Mouse (Mus musculus) embryonic facial prominence, embryonic 12.5 days (tissue): ENCODE results near the gene Kdm1a. TPM values are rescaled to one million over a fixed set of nuclear protein-coding genes. Genes with fewer than 3 reads are reported as not detected.

Source experiments
- ATAC-seq: fragments of 200-750 bp; cut with Nextera tagmentation; 2 replicates; pipeline ENCODE4 v1.8.0; 2017; ENCODE audit not compliant: insufficient number of reproducible peaks, insufficient read depth, low FRiP score, low TSS enrichment
- H3K27ac ChIP-seq: fragments of 300-500 bp; sonication (generic); 2 replicates; pipeline ENCODE4 v1.5.1; 2016; ENCODE audit warnings: mild to moderate bottlenecking
- H3K27me3 ChIP-seq: fragments of 300-500 bp; sonication (generic); 2 replicates; pipeline ENCODE4 v1.6.1; 2016; ENCODE audit warnings: mild to moderate bottlenecking, moderate library complexity
- H3K36me3 ChIP-seq: fragments of 300-500 bp; sonication (generic); 2 replicates; pipeline ENCODE4 v1.6.1; 2016; ENCODE audit warnings: mild to moderate bottlenecking
- H3K4me1 ChIP-seq: fragments of 300-500 bp; sonication (generic); 2 replicates; pipeline ENCODE4 v1.6.1; 2016
- H3K4me2 ChIP-seq: fragments of 300-500 bp; sonication (generic); replicated peaks from 2 replicates; pipeline ENCODE4 v1.6.1; 2016; ENCODE audit warnings: mild to moderate bottlenecking, moderate library complexity
- H3K4me3 ChIP-seq: fragments of 300-500 bp; sonication (generic); 2 replicates; pipeline ENCODE4 v1.5.1; 2016; ENCODE audit warnings: mild to moderate bottlenecking
- H3K9ac ChIP-seq: fragments of 300-500 bp; sonication (generic); 2 replicates; pipeline ENCODE4 v1.6.1; 2016; ENCODE audit warnings: mild to moderate bottlenecking, moderate library complexity
- H3K9me3 ChIP-seq: fragments of 300-500 bp; sonication (generic); 2 replicates; pipeline ENCODE4 v1.6.1; 2016; ENCODE audit warnings: mild to moderate bottlenecking, moderate library complexity
- WGBS: fragments of 180-500 bp; shearing (Covaris S2); methylation state at CpG from one replicate; pipeline ENCODE4 v1.1.7; 2016; 5-methylcytosine and 5-hydroxymethylcytosine counted together
- microRNA-seq: library from miRNA; unstranded; fragments of <30 nt; microRNA quantifications from one replicate; pipeline ENCODE4, GENCODE M21; 2017
- polyA plus RNA-seq: library from polyadenylated mRNA; unstranded; fragments of >200 nt; fragmentation: Nextera tagmentation; extraction: Ambion mirVana; gene quantifications from 2 replicates; pipeline ENCODE4 v1.2.1, GENCODE M21; 2016

Gene Kdm1a
- polyA plus RNA-seq, 1 experiment from 2014 or later, result 79.9 TPM

DNA sequence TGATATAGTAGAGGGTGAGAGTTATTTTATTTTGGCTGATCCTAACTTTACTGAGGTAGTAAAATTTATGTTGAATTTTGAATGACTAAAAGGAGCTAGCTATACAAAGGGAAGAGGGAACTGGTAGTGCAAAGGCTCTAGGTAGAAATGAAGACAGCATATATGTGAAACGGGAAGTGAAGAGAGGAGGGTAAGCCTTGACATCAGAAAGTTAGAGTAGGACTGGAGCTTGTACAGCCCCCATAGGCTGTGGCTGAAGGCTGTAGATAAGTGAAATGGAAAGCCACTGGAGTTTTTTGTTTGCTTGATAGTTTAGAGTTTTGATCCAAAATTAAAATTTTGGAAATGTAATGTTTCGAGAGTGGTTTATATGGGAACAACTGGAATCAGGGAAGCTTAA, 83.9 kb downstream of the Kdm1a start:
- WGBS, result 95% methylated on average over 2 of the region's 2 CpGs
- Histone ChIP-seq H3K4me3 (no peak overlapping the region), H3K27ac (no peak overlapping the region), H3K36me3 (peaks cover 6% of the 10 kb centered on the region; the same call in 1 of the 2 replicates), H3K4me1 (peaks cover 13% of the 10 kb centered on the region; the same call in 1 of the 2 replicates), H3K4me2 (no peak overlapping the region), H3K27me3 (no peaks in the 10 kb centered on the region), H3K9ac (no peak overlapping the region), H3K9me3 (no peaks in the 10 kb centered on the region)
- no peak for ATAC-seq

DNA sequence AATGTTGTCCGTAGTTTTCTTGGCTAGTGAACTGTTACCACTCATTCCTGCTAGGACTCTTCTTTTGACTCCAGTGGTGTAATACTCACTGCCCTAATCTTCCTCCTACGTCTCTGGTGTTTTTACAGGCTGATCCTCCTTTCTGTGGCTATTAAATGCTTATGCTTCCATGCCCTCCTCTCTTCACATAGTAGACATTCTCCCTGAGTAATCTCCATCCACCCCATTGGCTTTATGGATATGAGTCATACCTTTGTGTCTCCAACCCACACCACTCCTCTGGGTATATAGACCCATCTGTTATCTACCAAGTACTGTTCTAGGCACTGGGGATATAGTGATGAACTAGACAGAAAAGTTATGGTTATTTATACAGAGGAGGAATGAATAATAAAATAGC, 84.4 kb downstream of the Kdm1a start:
- Histone ChIP-seq H3K4me1 (peaks cover 16% of the 10 kb centered on the region; the same call in 1 of the 2 replicates), H3K27me3 (no peaks in the 10 kb centered on the region), H3K4me2 (no peak overlapping the region), H3K9ac (no peak overlapping the region), H3K36me3 (peaks cover 6% of the 10 kb centered on the region; the same call in 1 of the 2 replicates), H3K27ac (no peak overlapping the region), H3K4me3 (no peak overlapping the region), H3K9me3 (no peaks in the 10 kb centered on the region)
- WGBS, result 87% methylated on average over 2 of the region's 2 CpGs
- ATAC-seq, result no peak

DNA sequence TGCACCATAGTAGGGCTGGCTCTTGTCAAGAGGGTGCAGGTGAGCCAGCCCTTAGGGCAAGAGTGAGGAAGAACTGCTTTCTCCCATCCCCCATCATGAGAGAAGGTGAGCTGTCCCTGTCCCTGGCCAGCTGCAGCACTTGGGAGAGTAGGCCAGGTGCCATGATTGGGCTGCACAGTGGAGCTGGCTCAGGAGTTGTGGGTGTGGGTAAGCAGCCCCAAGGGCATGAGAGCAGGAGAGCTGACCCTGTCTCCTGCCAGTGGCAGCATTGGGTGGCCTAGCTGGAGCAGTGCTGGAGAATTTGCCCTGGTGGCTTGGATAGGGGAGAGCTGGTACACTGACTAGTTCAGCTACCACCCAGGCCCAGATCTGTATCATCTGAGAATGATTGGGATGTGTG, 89.6 kb downstream of the Kdm1a start:
- no peaks in the 10 kb centered on the region for H3K9me3 ChIP-seq
- H3K9ac ChIP-seq, result no peak overlapping the region
- H3K36me3 ChIP-seq, result no peaks in the 10 kb centered on the region
- no peak overlapping the region for H3K27ac ChIP-seq
- peaks cover 22% of the 10 kb centered on the region for H3K4me1 ChIP-seq
- no peaks in the 10 kb centered on the region for H3K27me3 ChIP-seq
- H3K4me2 ChIP-seq, result no peak overlapping the region
- no peak for ATAC-seq
- H3K4me3 ChIP-seq, result no peak overlapping the region

DNA sequence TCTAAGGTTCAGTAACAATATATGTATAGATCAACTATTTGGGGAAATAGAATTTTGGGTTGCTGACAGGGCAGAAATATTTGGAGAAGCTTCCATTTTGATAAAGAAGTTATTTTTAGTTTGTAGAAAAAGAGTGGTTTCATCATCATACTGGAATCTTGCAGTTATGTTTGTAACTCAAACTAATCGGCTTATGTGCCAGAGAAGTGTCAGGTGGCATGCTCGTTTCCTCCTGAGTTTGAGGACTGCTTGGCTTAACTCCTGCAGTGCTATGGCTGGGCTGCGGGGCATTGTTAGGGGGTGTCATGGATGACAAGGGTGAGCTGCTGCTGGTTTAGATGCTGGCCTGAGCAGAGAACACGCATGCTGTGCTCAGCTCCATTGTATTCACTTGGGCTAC, 90.8 kb downstream of the Kdm1a start:
- Histone ChIP-seq H3K27ac (no peak overlapping the region), H3K9me3 (no peaks in the 10 kb centered on the region), H3K4me3 (no peak overlapping the region), H3K9ac (no peak overlapping the region), H3K36me3 (no peaks in the 10 kb centered on the region), H3K4me1 (peaks cover 22% of the 10 kb centered on the region), H3K4me2 (no peak overlapping the region), H3K27me3 (no peaks in the 10 kb centered on the region)
- 54% methylated on average over 4 of the region's 4 CpGs for WGBS
- no peak for ATAC-seq

- WGBS, result 61% methylated on average over 1 of the region's 1 CpGs
- no peak for ATAC-seq
- Histone ChIP-seq H3K4me2 (no peak overlapping the region), H3K4me3 (no peak overlapping the region), H3K9ac (no peak overlapping the region), H3K27ac (no peak overlapping the region), H3K36me3 (no peaks in the 10 kb centered on the region), H3K9me3 (no peaks in the 10 kb centered on the region), H3K27me3 (no peaks in the 10 kb centered on the region), H3K4me1 (peaks cover 14% of the 10 kb centered on the region; the same call in 1 of the 2 replicates)
Measured at GRCm38 (mm10) chr4:136509857-136510256, 92.7 kb downstream of the Kdm1a start.

DNA sequence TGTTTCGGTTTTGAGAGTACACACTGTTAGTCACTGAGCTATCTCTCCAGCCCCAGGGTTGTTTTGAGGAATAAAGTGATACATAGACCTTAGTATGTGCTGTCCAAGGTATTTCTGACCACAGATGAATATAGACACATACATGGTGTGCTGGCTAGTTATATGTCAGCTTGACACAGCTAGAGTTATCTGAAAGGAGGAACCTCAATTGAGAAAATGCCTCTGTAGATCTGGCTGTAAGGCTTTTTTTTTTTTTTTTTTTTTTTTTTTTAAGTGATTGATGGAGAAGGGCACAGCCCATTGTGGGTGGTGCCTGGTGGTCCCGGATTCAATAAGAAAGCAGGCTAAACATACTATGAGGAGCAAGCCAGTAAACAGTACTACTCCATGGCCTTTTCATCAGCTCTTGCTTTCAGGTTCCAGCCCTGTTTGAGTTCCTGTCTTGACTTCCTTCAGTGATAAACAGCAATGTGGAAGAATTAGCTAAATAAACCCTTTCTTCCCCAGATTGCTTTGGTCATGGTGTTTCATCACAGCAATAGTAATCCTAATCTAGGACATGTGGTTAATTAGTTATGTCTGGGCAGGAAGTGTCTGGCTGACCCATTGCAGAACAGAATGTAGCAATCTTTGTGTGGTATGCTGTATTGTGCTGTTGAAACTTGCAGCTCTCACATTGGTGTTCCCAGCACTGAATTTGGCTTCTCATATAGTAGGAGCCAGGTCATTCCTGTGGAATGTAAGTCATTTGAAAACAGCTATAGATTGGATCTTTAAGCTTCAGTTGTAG, 96.9 kb downstream of the Kdm1a start:
- no peak overlapping the region for H3K9ac ChIP-seq
- H3K27ac ChIP-seq, result no peak overlapping the region
- no peaks in the 10 kb centered on the region; the same call in 1 of the 2 replicates for H3K4me1 ChIP-seq
- H3K36me3 ChIP-seq, result no peaks in the 10 kb centered on the region
- H3K27me3 ChIP-seq, result no peaks in the 10 kb centered on the region
- no peak overlapping the region for H3K4me2 ChIP-seq
- no peak overlapping the region for H3K4me3 ChIP-seq
- no peak for ATAC-seq
- H3K9me3 ChIP-seq, result no peaks in the 10 kb centered on the region
- 62% methylated on average over 2 of the region's 2 CpGs for WGBS

Small RNA genes lying within 50 kb of the gene (microRNA-seq; reads per million reads assigned to microRNA genes)
- gene Gm22180, result not detected

Other genes starting within 250 kb of the Kdm1a start
- 0.36 and 0.75 TPM in 2 replicates for gene Htr1d, start 179.2 kb downstream of the Kdm1a start, polyA plus RNA-seq
- gene 6030445D17Rik, start 140.5 kb downstream of the Kdm1a start, polyA plus RNA-seq, result 0.09 and 0.34 TPM in 2 replicates
- 124 and 127 TPM in 2 replicates for gene Luzp1, start 133.0 kb downstream of the Kdm1a start, polyA plus RNA-seq
- gene Tex46, start 7.7 kb upstream of the Kdm1a start, polyA plus RNA-seq, result not detected in 2 replicates
- not detected in 2 replicates for gene Lactbl1, start 19.9 kb upstream of the Kdm1a start, polyA plus RNA-seq
- 17.1 and 20.7 TPM in 2 replicates for gene Ephb2, start 233.3 kb upstream of the Kdm1a start, polyA plus RNA-seq